8 mouse cellular contexts compared by ENCODE assay signal in genomic region chr13:77134931-77135620, GRCm38 (mm10). TPM values are rescaled to one million over a fixed set of nuclear protein-coding genes. Genes with fewer than 3 reads are reported as not detected.
DNase-seq lines count a peak whose midpoint lies in the region; ATAC-seq and TF ChIP-seq lines count a peak whose summit lies in the region.

Gene Slf1 (minus strand): TSS chr13:77135473.
Gene 2210408I21Rik (plus strand): TSS chr13:77135540.

- peak within 1 kb of the TSS; percentile 95 for H3K27ac ChIP-seq in embryonic facial prominence, embryonic 13.5 days
- H3K27ac ChIP-seq in heart, adult 2 months: peak within 1 kb of the TSS; percentile 79
- H3K27ac ChIP-seq in limb, embryonic 13.5 days: peak within 1 kb of the TSS; percentile 93
- peak within 1 kb of the TSS; percentile 89 for H3K27ac ChIP-seq in midbrain, embryonic 16.5 days (ENCODE audit: low read length)

- H3K4me3 ChIP-seq in embryonic facial prominence, embryonic 13.5 days: peak within 1 kb of the TSS; percentile 96
- H3K4me3 ChIP-seq in heart, adult 2 months: peak within 1 kb of the TSS; percentile 98
- H3K4me3 ChIP-seq in limb, embryonic 13.5 days: peak within 1 kb of the TSS; percentile 96
- peak within 1 kb of the TSS; percentile 90 for H3K4me3 ChIP-seq in midbrain, embryonic 16.5 days (ENCODE audit: low read depth, low read length)

- H3K4me1 ChIP-seq in embryonic facial prominence, embryonic 13.5 days: peaks cover 4% of the 10 kb centered on the region; the same call in 1 of the 2 replicates
- peaks cover 1% of the 10 kb centered on the region; the same call in 1 of the 2 replicates for H3K4me1 ChIP-seq in heart, adult 2 months (ENCODE audit: control insufficient read depth, insufficient read depth, low read length)
- peaks cover 5% of the 10 kb centered on the region for H3K4me1 ChIP-seq in limb, embryonic 13.5 days
- peaks cover 6% of the 10 kb centered on the region for H3K4me1 ChIP-seq in midbrain, embryonic 16.5 days (ENCODE audit: control insufficient read depth, insufficient read depth, low read length)

- H3K9ac ChIP-seq in embryonic facial prominence, embryonic 13.5 days: peak within 1 kb of the TSS; percentile 92
- H3K9ac ChIP-seq in heart, adult 2 months (ENCODE audit: low read depth, low read length): peak within 1 kb of the TSS; percentile 75
- H3K9ac ChIP-seq in limb, embryonic 13.5 days: peak within 1 kb of the TSS; percentile 89
- H3K9ac ChIP-seq in midbrain, embryonic 16.5 days (ENCODE audit: low read depth, low read length): peak within 1 kb of the TSS; percentile 90

- intact Hi-C loops in heart, adult 2 months (cut with DNase I): loop anchor here (10.0 kb wide), 1 partner anchor 570 kb away; the partner anchor contains the start of gene Fam172a

- no peaks in the 10 kb centered on the region for H3K27me3 ChIP-seq in embryonic facial prominence, embryonic 13.5 days
- H3K27me3 ChIP-seq in heart, adult 2 months (ENCODE audit: control insufficient read depth, insufficient read depth, low read length): no peaks in the 10 kb centered on the region
- no peaks in the 10 kb centered on the region for H3K27me3 ChIP-seq in limb, embryonic 13.5 days
- no peaks in the 10 kb centered on the region for H3K27me3 ChIP-seq in midbrain, embryonic 16.5 days (ENCODE audit: control insufficient read depth, insufficient read depth, low read depth, low read length)

- TF ChIP-seq EP300 in heart, adult 2 months (IDR thresholded peaks at IDR 0.05; ENCODE audit: insufficient read depth, low read depth, low read length): no peak

- no peak for TF ChIP-seq CTCF in heart, adult 2 months (IDR thresholded peaks at IDR 0.05)

- no peaks in the 10 kb centered on the region; the same call in 1 of the 2 replicates for H3K79me2 ChIP-seq in heart, adult 2 months (replicated peaks; ENCODE audit: control insufficient read depth, insufficient read depth, low read length)

- H3K36me3 ChIP-seq in embryonic facial prominence, embryonic 13.5 days: no peaks in the 10 kb centered on the region
- H3K36me3 ChIP-seq in heart, adult 2 months (ENCODE audit: control insufficient read depth, insufficient read depth, low read length): no peaks in the 10 kb centered on the region; the same call in 1 of the 2 replicates
- H3K36me3 ChIP-seq in limb, embryonic 13.5 days: no peaks in the 10 kb centered on the region
- H3K36me3 ChIP-seq in midbrain, embryonic 16.5 days (ENCODE audit: control insufficient read depth, insufficient read depth, low read length): no peaks in the 10 kb centered on the region

- DNase-seq in 3134 (ENCODE audit: extremely low read depth, insufficient read length, low spot score): peak; percentile 84
- peak; percentile 92 to 93 for DNase-seq in adrenal gland, postnatal 36 days
- DNase-seq in heart, adult 2 months: peak; percentile 90
- DNase-seq in kidney, adult 8-10 months: peak; percentile 82 to 90
- peak; percentile 69 to 86 for DNase-seq in spleen, postnatal 10 days (ENCODE audit: low spot score in 2 of 2)

- peak; percentile 33; the same call in 1 of the 2 replicates for TF ChIP-seq POLR2A in heart, adult 2 months (IDR thresholded peaks at IDR 0.05; ENCODE audit: insufficient read depth, low read depth, low read length)

- peak; percentile 96 for ATAC-seq in embryonic facial prominence, embryonic 13.5 days (ENCODE audit: insufficient number of reproducible peaks, insufficient read depth, low FRiP score, low TSS enrichment, low read depth)
- peak; percentile 99 for ATAC-seq in limb, embryonic 13.5 days (ENCODE audit: low FRiP score, low read depth)
- peak; percentile 99 for ATAC-seq in midbrain, embryonic 16.5 days

- no peaks in the 10 kb centered on the region for H3K9me3 ChIP-seq in embryonic facial prominence, embryonic 13.5 days
- no peaks in the 10 kb centered on the region for H3K9me3 ChIP-seq in limb, embryonic 13.5 days
- no peaks in the 10 kb centered on the region for H3K9me3 ChIP-seq in midbrain, embryonic 16.5 days (replicated peaks; ENCODE audit: control insufficient read depth, low read length, poor library complexity, severe bottlenecking)

- under 1% methylated on average over 65 of the region's 65 CpGs for WGBS in embryonic facial prominence, embryonic 13.5 days
- under 1% methylated on average over 65 of the region's 65 CpGs for WGBS in heart, adult 2 months
- under 1% methylated on average over 65 of the region's 65 CpGs for WGBS in limb, embryonic 13.5 days
- under 1% methylated on average over 65 of the region's 65 CpGs for WGBS in midbrain, embryonic 16.5 days

- peak within 1 kb of the TSS; percentile 69 for H3K4me2 ChIP-seq in embryonic facial prominence, embryonic 13.5 days
- peak within 1 kb of the TSS; percentile 72 for H3K4me2 ChIP-seq in limb, embryonic 13.5 days (replicated peaks)
- peak within 1 kb of the TSS; percentile 58 for H3K4me2 ChIP-seq in midbrain, embryonic 16.5 days (ENCODE audit: low read length)

RNA-seq across cellular contexts. Expression of gene Slf1, which starts in this region (rescaled TPM):
- 10 to 100 TPM; 10.1 to 12.6 TPM for total RNA-seq in adrenal gland, postnatal 36 days (2021)
- 42.5 and 45.2 TPM in 2 replicates for polyA plus RNA-seq in embryonic facial prominence, embryonic 13.5 days (2015; fragmentation: Nextera tagmentation; extraction: Ambion mirVana)
- 10 to 100 TPM; 23.2 to 24.4 TPM for total RNA-seq in heart, adult 2 months (2021)
- polyA plus RNA-seq in heart, adult 2 months (2012; rRNA removed): 9.0 and 13.6 TPM in 2 replicates
- 47.4 and 47.7 TPM in 2 replicates for polyA plus RNA-seq in limb, embryonic 13.5 days (2015; fragmentation: Nextera tagmentation; extraction: Ambion mirVana)
- polyA plus RNA-seq in midbrain, embryonic 16.5 days (2015; fragmentation: Nextera tagmentation; extraction: Ambion mirVana): 30.2 and 32.8 TPM in 2 replicates

RNA-seq across cellular contexts. Expression of gene 2210408I21Rik, which starts in this region (rescaled TPM):
- total RNA-seq in adrenal gland, postnatal 36 days (2021): 1 to 10 TPM; 7.0 to 10.0 TPM
- 10.4 and 13.2 TPM in 2 replicates for polyA plus RNA-seq in embryonic facial prominence, embryonic 13.5 days (2015; fragmentation: Nextera tagmentation; extraction: Ambion mirVana)
- total RNA-seq in heart, adult 2 months (2021): 1 to 10 TPM; 4.8 to 5.2 TPM
- polyA plus RNA-seq in heart, adult 2 months (2012; rRNA removed): 0.76 and 0.78 TPM in 2 replicates
- polyA plus RNA-seq in limb, embryonic 13.5 days (2015; fragmentation: Nextera tagmentation; extraction: Ambion mirVana): 11.1 and 13.1 TPM in 2 replicates
- polyA plus RNA-seq in midbrain, embryonic 16.5 days (2015; fragmentation: Nextera tagmentation; extraction: Ambion mirVana): 13.4 and 14.4 TPM in 2 replicates

Comparison
In these comparisons a context has a peak if more than half of its experiments do, and no peak if none do; other contexts are left out.
1. Peak in every context shown above with its lines: DNase-seq, ATAC-seq, H3K4me3 ChIP-seq and H3K27ac ChIP-seq.